Mouse (Mus musculus) adrenal gland, postnatal 4 days (tissue): ENCODE results near the gene Pten. TPM values are rescaled to one million over a fixed set of nuclear protein-coding genes. Genes with fewer than 3 reads are reported as not detected.
"Not testable (repeated sequence)": the region's sequence is repeated elsewhere in the genome, so short reads cannot be mapped to it uniquely, and the experiment has no call there.

Experiments
- DNase-seq, 2 experiments: peaks; one replicate each; pipeline ENCODE4 v3.0.0; 2021 to 2022; ENCODE audit warnings: low spot score in 2 of 2, mixed read lengths in 2 of 2
- total RNA-seq, 2 experiments: library from RNA; stranded (reverse); gene quantifications; 2 replicates each; pipeline ENCODE4 v1.2.3; 2021

Gene Pten
- total RNA-seq, 2 experiments from 2014 or later: 65.8 to 67.6 TPM

DNA sequence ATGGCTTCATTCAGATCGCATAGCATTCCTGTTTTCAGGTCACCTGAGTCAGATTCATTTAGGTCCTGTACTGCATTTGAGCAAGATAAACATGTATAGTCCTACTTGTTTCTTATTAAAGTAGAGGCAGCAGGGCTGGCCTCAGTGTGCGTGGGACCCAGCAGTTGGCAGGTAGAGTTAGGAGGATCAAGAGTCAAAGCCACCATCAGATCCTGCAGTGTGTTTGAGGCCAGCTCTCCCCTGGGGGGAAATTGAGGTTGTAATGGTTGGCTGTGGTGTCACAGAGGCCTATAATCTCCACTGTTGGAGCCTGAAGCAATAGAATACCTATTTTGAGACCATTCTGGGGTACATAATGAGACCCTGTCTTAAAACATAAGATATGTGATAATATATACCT, 50.3 kb downstream of the Pten start:
- DNase-seq: no peak

DNA sequence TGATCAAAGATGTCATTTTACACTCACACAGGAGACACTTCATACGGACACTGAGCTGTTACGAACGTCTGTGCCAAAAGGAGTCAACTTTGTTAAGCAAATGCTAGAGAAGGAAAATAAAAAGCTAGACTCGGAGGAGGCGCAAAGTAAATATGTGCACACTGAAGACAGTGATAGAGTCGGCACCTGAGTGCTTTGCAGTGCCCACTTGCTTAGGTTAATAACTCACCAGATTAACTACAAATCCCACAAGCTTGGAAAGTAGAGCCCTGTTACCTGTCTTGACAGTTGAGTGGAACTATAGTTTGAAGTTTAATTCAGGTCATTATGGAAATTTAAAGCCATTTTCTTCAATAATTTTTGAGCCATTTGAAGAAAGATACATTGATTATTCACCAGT, 51.4 kb downstream of the Pten start:
- DNase-seq: no peak

DNA sequence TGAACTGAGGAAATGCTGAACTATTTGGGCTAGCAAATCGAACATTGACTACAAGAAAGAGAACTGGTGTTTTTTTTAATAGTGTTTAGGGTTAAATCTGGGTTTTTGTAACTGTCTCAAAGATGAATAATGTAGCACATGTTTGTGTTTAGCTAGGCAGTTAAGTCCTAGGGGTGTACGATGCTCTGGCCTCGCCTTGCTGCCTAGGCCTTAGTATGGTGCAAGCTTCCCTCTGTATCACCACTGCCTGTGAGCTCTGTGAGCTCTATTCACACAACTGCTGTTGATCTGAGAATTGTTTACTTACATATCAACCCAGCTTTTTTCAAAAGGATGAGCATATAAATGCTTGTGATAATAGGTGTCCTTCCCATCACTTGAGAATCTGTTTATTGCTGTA, 51.8 kb downstream of the Pten start:
- DNase-seq: no peak

DNA sequence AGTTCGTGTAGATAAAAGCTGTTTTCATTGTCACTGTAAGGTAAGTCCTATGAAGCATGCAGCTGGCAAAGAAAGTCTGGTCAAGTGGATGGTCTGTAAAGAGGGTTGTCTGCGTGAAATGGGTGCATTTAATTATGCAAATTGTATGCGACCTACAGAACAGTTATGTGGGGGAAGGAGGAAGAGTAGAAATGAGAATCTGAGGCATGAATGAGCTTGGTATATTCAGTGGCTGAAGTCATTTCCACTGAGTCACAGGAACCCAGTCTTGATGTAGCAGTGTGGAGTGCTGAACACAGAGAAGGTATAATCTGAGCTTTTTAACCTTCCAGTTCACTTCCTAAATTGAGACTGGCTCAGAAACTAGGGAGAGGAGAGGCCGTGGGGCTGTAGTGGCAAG, 61.5 kb downstream of the Pten start:
- DNase-seq: no peak

DNA sequence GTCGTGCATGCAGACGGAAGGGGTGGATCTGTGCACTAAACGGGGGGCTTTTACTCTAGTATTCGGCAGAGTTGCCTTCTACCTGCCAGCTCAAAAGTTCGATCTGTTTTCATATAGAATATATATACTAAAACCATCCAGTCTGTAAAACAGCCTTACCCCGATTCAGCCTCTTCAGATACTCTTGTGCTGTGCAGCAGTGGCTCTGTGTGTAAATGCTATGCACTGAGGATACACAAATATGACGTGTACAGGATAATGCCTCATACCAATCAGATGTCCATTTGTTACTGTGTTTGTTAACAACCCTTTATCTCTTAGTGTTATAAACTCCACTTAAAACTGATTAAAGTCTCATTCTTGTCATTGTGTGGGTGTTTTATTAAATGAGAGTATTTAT, 65.7 kb downstream of the Pten start:
- DNase-seq: not testable (repeated sequence)

DNA sequence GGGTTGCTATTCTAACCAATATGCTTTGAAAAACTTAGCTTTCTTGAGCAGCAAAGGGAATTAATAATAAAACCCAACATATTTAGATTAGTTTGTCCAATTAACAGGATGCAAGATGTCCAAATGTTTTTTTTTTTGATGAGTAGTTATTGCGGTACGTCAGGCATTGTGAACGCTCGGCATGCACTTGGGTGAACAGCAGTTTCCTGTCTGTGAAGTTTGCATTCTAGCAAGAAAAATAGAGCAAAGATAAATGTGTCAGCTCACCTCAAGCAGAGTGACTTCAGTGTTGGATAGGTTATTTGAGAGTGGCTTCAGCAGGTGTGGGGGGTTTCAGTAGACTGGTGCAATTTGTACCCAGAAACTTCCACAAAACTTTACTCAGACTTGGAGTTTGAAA, 69.3 kb downstream of the Pten start:
- no peak for DNase-seq

DNA sequence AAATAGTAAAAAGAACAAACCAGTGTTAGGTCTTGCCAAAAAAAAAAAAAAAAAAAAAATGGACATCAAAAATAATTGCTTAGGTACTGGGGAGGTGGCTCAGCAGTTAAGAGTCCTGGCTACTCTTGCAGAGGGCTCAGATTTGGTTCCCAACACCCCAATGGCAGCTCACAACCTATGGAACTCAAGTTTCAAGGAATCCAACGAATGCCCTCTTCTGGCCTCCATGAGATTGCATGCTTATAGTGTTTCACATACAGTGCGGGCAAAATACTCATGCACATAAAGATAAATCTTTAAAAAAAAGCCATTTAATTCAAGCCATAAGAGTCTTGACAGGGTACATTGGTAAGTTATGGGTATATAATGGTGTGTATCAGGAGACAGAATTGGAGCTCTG, 72.6 kb downstream of the Pten start:
- no peak for DNase-seq

DNA sequence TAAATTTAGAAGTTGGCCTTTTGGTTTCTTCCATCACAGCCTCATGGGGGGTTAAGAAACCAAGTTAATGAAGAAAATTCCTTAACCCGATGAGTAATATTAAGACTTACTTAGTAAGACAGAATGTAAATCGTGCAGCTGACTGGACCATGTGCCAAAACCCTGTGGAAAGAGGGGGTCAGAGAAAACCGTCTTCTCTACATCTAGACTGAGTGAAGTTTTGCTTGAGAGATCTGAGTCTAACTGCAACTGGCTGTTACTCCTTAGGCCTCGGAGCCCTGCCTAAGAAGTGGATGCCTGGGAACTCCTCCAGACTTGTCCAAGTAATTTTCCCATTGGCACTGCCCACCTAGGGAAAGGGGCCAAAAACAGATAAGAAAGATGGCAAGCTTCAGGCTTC, 74.0 kb downstream of the Pten start:
- no peak for DNase-seq

DNA sequence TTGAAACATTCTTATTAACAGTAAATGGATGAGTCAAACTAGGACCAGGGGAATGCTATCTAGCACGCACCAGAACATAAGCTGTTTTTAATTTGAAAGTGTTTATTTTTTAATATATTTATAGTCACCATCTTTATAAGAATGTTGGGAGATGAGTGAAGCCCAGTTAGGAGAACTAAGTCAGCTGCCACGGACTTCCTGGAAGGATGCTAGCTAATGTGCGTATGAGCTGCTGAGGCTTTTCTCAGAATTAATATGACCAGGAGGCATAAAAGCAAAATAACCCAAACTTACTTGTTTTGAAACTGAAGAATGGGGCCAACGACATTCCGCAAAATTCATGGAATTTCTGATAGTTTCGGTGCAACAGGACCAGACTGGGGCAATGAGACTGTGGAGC, 83.2 kb downstream of the Pten start:
- no peak for DNase-seq

DNA sequence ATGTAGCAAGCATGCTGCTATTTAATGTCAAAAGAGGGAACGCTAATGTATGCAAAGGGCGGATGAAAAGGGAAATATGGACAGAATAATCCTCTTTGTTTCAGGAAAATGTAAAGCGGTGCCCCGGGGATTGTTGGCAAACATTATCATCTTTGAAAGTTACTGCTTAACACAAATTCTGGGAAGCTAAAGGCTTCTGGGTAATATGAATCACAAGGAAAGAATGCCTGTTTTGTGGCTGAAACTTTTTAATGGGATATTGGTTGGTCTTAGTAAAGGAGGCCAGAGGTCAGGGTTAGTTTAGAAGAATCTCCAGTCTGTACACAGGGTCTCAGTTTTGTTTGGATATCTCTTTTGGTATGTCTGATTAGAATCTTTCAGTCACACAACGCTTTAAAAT, 87.2 kb downstream of the Pten start:
- no peak for DNase-seq

DNA sequence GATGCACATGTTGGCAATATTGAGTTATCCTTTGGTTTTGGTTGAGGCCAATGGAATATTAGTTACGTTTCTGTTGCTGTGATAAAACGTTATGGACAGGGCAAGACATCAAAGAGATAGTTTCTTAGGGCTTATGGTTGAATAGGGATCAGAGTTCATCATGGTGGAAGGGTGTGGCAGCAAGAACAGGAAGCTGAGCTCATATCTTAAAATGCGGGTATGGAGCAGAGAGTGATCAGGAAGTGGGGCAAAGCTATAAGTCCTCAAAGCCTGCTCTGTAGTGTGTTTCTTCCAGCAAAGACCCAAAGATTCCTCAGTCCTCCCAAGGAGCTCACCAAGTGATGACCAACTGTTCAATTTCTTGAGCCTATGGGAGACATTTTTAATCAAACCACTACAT, 90.7 kb downstream of the Pten start:
- no peak for DNase-seq

DNA sequence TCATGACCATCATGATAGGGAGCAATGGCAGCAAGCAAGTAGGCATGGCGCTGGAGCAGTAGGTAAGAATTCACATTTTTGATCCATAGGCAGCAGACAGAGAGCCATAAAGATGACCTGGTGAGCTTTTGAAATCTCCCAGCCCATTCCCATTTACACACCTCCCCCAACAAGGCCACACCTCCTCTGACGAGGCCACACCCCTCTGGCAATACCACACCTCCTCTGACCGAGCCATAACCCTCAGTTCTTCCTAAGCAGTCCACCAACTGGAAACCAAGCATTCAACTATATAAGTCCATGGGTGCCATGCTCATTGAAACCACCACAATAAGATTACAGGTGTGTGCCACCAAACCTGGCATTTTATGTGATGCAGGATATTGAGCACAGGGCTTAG, 95.0 kb downstream of the Pten start:
- no peak for DNase-seq

DNA sequence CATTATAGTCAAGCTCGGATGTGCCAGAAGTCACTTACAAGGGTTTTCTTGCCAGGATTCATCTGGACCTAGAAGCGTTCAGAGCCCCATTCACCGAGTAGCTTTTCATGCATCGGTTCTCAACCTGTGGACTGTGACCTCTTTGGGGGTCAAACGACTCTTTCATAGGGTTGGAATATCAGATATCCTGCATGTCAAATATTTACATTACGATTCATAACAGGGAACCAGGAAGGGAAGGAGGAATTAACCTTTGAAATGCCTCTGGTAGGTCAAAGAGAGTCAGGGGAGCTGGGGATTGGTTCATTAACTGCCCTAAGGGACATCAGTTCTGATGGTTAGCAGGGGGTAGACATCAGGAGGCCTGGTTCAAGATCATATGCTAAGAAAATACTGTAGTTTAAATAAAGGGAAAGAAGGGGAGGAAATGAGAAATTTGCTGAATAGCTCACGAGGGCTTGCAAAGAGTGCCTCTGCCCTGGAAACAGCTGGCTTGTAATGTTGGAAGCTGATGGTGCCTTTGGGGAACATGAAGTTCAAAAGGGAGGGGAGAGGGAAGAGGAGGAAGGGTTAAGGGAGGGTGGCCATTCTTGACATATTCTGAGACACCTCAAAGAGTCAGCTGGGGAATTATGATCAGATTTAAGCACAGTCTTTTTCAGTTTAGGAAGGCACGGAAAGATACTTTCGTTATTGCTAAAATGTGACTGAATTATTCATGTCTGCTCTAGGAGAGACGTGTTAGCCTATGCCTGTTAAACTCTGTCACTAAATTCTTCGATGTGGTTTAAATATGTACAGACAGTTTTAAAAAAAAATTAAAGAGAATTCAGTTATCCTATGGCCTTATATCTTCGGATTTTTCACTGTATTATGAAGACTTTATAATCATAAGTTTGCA, 104.6 kb downstream of the Pten start:
- no peak for DNase-seq

DNA sequence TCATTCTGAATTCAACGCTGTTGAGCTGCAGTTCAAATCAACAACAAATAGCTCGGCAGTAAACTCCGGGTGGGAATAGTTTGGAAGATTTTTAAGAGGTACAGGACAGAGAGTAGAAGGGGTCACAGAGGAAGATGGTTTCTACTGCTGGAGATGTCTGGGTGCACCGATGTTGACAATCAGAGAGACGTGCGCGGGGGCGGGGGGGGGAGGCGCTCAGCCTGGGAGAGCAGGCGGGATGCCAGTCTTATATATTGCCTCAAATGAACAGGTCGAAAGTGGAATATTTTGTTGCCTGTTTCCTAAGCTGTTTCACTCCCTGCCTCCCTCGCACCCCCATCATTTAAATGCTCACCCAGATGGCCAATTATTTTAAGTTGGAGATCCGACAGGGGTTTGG, 109.5 kb downstream of the Pten start:
- no peak for DNase-seq

DNA sequence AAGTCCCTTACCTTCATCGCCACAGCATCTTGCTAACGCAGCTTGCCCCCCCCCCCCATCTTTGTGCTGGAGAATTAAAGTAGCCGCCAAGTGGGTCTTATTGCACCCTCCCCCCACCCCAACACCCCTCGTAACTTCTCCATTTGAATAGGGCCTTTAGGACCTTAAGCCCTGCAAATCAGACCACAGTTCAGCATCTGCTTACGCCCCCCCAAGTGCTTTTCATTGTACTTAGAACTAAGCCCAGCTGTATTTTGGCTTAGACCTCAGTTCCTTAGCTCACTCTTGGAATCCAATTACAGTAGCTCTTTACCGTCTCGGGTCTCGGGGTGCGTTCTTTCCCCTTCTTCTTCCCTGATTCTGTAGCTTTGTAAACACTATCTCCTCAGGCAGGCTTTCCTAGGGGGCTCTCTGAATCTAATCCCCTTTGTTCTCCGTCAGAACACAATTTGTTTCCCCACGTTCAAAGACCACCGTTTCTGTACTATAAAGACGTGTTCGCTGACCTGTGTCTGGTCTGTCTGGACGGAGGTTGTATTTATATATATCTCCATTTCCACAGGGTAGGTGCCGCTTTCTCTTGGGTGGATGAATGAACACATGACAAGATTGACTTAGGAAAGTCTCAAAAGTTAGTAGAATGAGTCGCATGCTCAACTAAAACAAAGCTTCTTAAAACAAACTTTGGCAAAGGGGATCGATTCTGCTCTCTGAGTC, 110.0 kb downstream of the Pten start:
- DNase-seq: no peak

DNA sequence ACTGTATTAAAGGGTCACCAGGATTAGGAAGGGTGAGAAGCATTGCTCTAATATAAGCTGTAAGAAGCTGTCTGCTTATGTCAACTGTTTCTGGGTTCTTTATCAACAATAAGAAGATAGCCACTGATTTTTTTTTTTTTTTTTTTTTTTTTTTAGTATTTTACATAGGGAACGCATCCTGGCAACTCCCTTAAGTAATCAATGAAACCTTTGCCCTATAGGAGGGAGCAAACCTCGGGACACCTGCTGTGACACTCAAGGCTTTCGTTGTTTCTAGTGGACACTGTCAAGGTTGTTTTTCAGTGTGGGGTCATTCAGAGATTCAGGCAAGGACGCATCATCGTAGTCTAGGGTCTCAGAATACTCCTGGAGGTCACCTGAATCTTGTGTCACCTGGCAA, 111.3 kb downstream of the Pten start:
- no peak for DNase-seq

DNA sequence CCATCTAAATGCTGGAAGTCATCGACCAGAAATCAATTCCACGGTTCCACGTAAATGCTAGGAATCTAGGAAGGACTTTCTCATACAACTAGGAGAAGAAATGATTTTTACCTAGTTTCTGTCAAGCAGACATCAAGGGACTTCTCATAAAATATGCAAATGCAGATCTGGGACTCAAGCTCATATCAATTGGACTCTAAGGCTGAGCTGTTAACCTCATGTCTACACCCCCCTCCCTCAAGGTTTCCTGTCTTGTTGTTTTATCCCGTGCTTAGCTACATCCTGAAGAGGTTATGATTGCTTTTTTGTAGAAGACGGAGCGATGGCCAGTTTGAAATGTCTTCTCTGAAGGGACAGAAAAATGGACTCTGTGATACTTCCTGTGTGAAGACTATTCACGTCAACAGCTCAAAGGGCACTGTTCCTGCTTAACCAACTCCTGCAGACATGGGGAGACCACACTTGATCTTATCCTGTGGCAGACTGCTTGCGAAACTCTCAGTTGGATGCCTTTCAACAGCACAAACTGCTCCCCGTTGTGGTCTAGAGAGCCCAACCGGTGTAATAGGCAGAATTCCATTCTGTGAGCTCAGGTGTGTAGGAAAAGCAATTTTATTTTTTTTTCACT, 111.9 kb downstream of the Pten start:
- no peak for DNase-seq

DNA sequence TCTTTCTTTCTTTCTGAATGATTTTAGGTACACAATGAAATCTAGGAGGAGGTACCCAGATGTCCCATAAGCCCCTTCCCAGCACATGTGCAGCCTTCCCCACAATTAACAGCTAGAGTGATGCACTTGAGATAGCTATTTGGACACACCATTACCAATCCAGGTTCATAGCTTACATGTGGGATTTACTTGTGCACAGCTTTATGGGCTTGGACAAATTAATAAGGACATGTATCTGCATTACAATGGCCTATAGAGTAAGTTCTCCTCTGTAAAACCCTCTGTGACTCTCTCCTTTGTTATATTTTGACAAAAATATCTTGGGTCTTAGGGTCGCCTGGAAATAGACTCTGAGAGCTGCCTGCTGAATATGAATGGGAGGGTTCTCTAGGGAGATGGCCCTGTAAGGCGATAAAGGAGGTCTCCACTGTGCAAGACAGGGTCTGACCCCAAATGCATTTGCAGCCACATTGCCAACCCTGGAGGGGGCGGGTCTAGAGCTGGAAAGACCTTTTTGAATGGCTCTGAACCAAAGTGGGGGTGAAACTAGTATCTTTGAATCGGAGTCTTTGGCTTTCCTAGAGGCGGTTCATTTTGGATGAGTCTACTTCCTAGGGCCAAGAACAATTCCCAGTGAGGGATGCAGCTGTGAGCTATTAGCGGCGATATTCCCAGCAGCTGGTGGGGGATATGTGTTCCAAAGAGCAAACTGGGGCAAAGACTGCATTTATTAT, 116.8 kb downstream of the Pten start:
- no peak for DNase-seq
